Mouse (Mus musculus) spleen, postnatal 14 days (tissue): ENCODE data around the gene Dtnb.

ENCODE experiments used
- DNase-seq, 2 experiments: peaks; one replicate each; pipeline ENCODE4 v3.0.0; 2021 to 2022; ENCODE audit warnings: low spot score in 2 of 2

Gene Dtnb

GRCm38 (mm10) chr12:3572581-3573397 is 608 bp downstream of the Dtnb start:
- peak; percentile 24 to 38 for DNase-seq

- DNase-seq = no peak
Observed at GRCm38 (mm10) chr12:3573410-3573809, 1.2 kb downstream of the Dtnb start.

GRCm38 (mm10) chr12:3574670-3575069 is 2.5 kb downstream of the Dtnb start:
- no peak for DNase-seq

GRCm38 (mm10) chr12:3579958-3580530 is 7.9 kb downstream of the Dtnb start:
- DNase-seq = no peak

- DNase-seq = no peak
Observed at GRCm38 (mm10) chr12:3582604-3583003, 10.4 kb downstream of the Dtnb start.

- no peak for DNase-seq
Observed at GRCm38 (mm10) chr12:3585525-3585924, 13.3 kb downstream of the Dtnb start.

GRCm38 (mm10) chr12:3587010-3587409 is 14.8 kb downstream of the Dtnb start:
- DNase-seq = no peak

- no peak for DNase-seq
Observed at GRCm38 (mm10) chr12:3590039-3590438, 17.9 kb downstream of the Dtnb start.

- DNase-seq = no peak
Observed at GRCm38 (mm10) chr12:3591595-3591994, 19.4 kb downstream of the Dtnb start.

GRCm38 (mm10) chr12:3602786-3603185 is 30.6 kb downstream of the Dtnb start:
- DNase-seq = no peak

GRCm38 (mm10) chr12:3606202-3606601 is 34.0 kb downstream of the Dtnb start:
- DNase-seq = no peak

- peak in 1 of 2 experiments; percentile 9 for DNase-seq
Observed at GRCm38 (mm10) chr12:3609747-3610146, 37.6 kb downstream of the Dtnb start.

- no peak for DNase-seq
Observed at GRCm38 (mm10) chr12:3611871-3612270, 39.7 kb downstream of the Dtnb start.

GRCm38 (mm10) chr12:3615041-3615440 is 42.9 kb downstream of the Dtnb start:
- DNase-seq = no peak

GRCm38 (mm10) chr12:3618144-3619020 is 46.2 kb downstream of the Dtnb start:
- peak in 1 of 2 experiments; percentile 3 for DNase-seq

GRCm38 (mm10) chr12:3619021-3619367 is 46.8 kb downstream of the Dtnb start:
- no peak for DNase-seq

- DNase-seq = no peak
Observed at GRCm38 (mm10) chr12:3626880-3627279, 54.7 kb downstream of the Dtnb start.

- DNase-seq = no peak
Observed at GRCm38 (mm10) chr12:3641931-3642330, 69.8 kb downstream of the Dtnb start.

GRCm38 (mm10) chr12:3656799-3657198 is 84.6 kb downstream of the Dtnb start:
- DNase-seq = no peak

- no peak for DNase-seq
Observed at GRCm38 (mm10) chr12:3657234-3657633, 85.1 kb downstream of the Dtnb start.

GRCm38 (mm10) chr12:3657786-3658185 is 85.6 kb downstream of the Dtnb start:
- no peak for DNase-seq

GRCm38 (mm10) chr12:3659554-3660311 is 87.6 kb downstream of the Dtnb start:
- no peak for DNase-seq
